Mouse (Mus musculus): ENCODE measurements at regions not wholly inside any gene's neighbourhood (a gene's known extent, or its start where the extent isn't known, plus 50 kb on each side); places are given as distances from the start of the nearest gene placed in this dataset.

GRCm38 (mm10) chr1:159149721-159150120 is 82.4 kb upstream of the Cop1 start:
- Histone ChIP-seq H3K27me3 (ENCODE audit: control insufficient read depth, insufficient read depth, insufficient read length) (no peaks in the 10 kb centered on the region), H3K79me3 (ENCODE audit: low read depth) (no peaks in the 10 kb centered on the region), H3ac (ENCODE audit: control insufficient read depth, insufficient read length, low read depth) (no peak overlapping the region), H3K79me2 (ENCODE audit: control insufficient read depth, insufficient read depth) (no peaks in the 10 kb centered on the region), H3K4me3 (ENCODE audit: insufficient read depth, poor library complexity, severe bottlenecking) (no peak overlapping the region), H3K36me3 (ENCODE audit: control insufficient read depth, insufficient read depth) (no peaks in the 10 kb centered on the region)
- TF ChIP-seq MYOD1 (IDR thresholded peaks at IDR 0.05; ENCODE audit: control insufficient read depth, insufficient read length, low read depth): no peak
- TF ChIP-seq CEBPB (IDR thresholded peaks at IDR 0.05; ENCODE audit: low read depth): no peak
- no peak for TF ChIP-seq USF1 (IDR thresholded peaks at IDR 0.05; ENCODE audit: low read depth)
- TF ChIP-seq FOSL1 (IDR thresholded peaks at IDR 0.05; ENCODE audit: insufficient read depth, low read length, poor library complexity, severe bottlenecking): no peak
- no peak for TF ChIP-seq MAX (IDR thresholded peaks at IDR 0.05)
- TF ChIP-seq CTCF (IDR thresholded peaks at IDR 0.05; ENCODE audit: control insufficient read depth, insufficient read depth, insufficient read length): no peak
- no peak for TF ChIP-seq MYOG (IDR thresholded peaks at IDR 0.05; ENCODE audit: control insufficient read depth, extremely low read depth, insufficient read length)

GRCm38 (mm10) chr1:159150351-159150750 is 81.8 kb upstream of the Cop1 start:
- Histone ChIP-seq H3K79me3 (ENCODE audit: low read depth) (no peaks in the 10 kb centered on the region), H3K79me2 (ENCODE audit: control insufficient read depth, insufficient read depth) (no peaks in the 10 kb centered on the region), H3K27me3 (ENCODE audit: control insufficient read depth, insufficient read depth, insufficient read length) (no peaks in the 10 kb centered on the region), H3K36me3 (ENCODE audit: control insufficient read depth, insufficient read depth) (no peaks in the 10 kb centered on the region), H3K4me3 (ENCODE audit: insufficient read depth, poor library complexity, severe bottlenecking) (no peak overlapping the region), H3ac (ENCODE audit: control insufficient read depth, insufficient read length, low read depth) (no peak overlapping the region)
- TF ChIP-seq FOSL1 (IDR thresholded peaks at IDR 0.05; ENCODE audit: insufficient read depth, low read length, poor library complexity, severe bottlenecking): no peak
- TF ChIP-seq CTCF (IDR thresholded peaks at IDR 0.05; ENCODE audit: control insufficient read depth, insufficient read depth, insufficient read length): no peak
- no peak for TF ChIP-seq MAX (IDR thresholded peaks at IDR 0.05)
- TF ChIP-seq CEBPB (IDR thresholded peaks at IDR 0.05; ENCODE audit: low read depth): no peak
- no peak for TF ChIP-seq MYOG (IDR thresholded peaks at IDR 0.05; ENCODE audit: control insufficient read depth, extremely low read depth, insufficient read length)
- no peak for TF ChIP-seq MYOD1 (IDR thresholded peaks at IDR 0.05; ENCODE audit: control insufficient read depth, insufficient read length, low read depth)
- no peak for TF ChIP-seq USF1 (IDR thresholded peaks at IDR 0.05; ENCODE audit: low read depth)

- TF ChIP-seq FOSL1 (IDR thresholded peaks at IDR 0.05; ENCODE audit: insufficient read depth, low read length, poor library complexity, severe bottlenecking) (no peak), MYOD1 (IDR thresholded peaks at IDR 0.05; ENCODE audit: control insufficient read depth, insufficient read length, low read depth) (no peak), CEBPB (IDR thresholded peaks at IDR 0.05; ENCODE audit: low read depth) (no peak), CTCF (IDR thresholded peaks at IDR 0.05; ENCODE audit: control insufficient read depth, insufficient read depth, insufficient read length) (no peak), USF1 (IDR thresholded peaks at IDR 0.05; ENCODE audit: low read depth) (no peak), MYOG (IDR thresholded peaks at IDR 0.05; ENCODE audit: control insufficient read depth, extremely low read depth, insufficient read length) (no peak), MAX (IDR thresholded peaks at IDR 0.05) (no peak)
- no peak overlapping the region for H3K4me3 ChIP-seq (ENCODE audit: insufficient read depth, poor library complexity, severe bottlenecking)
- H3K36me3 ChIP-seq (ENCODE audit: control insufficient read depth, insufficient read depth): no peaks in the 10 kb centered on the region
- H3K79me2 ChIP-seq (ENCODE audit: control insufficient read depth, insufficient read depth): no peaks in the 10 kb centered on the region
- H3K27me3 ChIP-seq (ENCODE audit: control insufficient read depth, insufficient read depth, insufficient read length): no peaks in the 10 kb centered on the region
- H3K79me3 ChIP-seq (ENCODE audit: low read depth): no peaks in the 10 kb centered on the region
- no peak overlapping the region for H3ac ChIP-seq (ENCODE audit: control insufficient read depth, insufficient read length, low read depth)
Observed at GRCm38 (mm10) chr1:159156428-159156827, 75.7 kb upstream of the Cop1 start.

- TF ChIP-seq MYOG (IDR thresholded peaks at IDR 0.05; ENCODE audit: control insufficient read depth, extremely low read depth, insufficient read length) (no peak), CTCF (IDR thresholded peaks at IDR 0.05; ENCODE audit: control insufficient read depth, insufficient read depth, insufficient read length) (no peak), USF1 (IDR thresholded peaks at IDR 0.05; ENCODE audit: low read depth) (no peak), MYOD1 (IDR thresholded peaks at IDR 0.05; ENCODE audit: control insufficient read depth, insufficient read length, low read depth) (no peak), FOSL1 (IDR thresholded peaks at IDR 0.05; ENCODE audit: insufficient read depth, low read length, poor library complexity, severe bottlenecking) (no peak), CEBPB (IDR thresholded peaks at IDR 0.05; ENCODE audit: low read depth) (no peak), MAX (IDR thresholded peaks at IDR 0.05) (no peak)
- Histone ChIP-seq H3K79me2 (ENCODE audit: control insufficient read depth, insufficient read depth) (no peaks in the 10 kb centered on the region), H3K27me3 (ENCODE audit: control insufficient read depth, insufficient read depth, insufficient read length) (no peaks in the 10 kb centered on the region)
Observed at GRCm38 (mm10) chr1:159160035-159160960, 71.8 kb upstream of the Cop1 start.

GRCm38 (mm10) chr1:159163113-159163885 is 68.8 kb upstream of the Cop1 start:
- TF ChIP-seq MYOG (IDR thresholded peaks at IDR 0.05; ENCODE audit: control insufficient read depth, extremely low read depth, insufficient read length): no peak
- no peak for TF ChIP-seq USF1 (IDR thresholded peaks at IDR 0.05; ENCODE audit: low read depth)
- TF ChIP-seq CEBPB (IDR thresholded peaks at IDR 0.05; ENCODE audit: low read depth): no peak
- no peak for TF ChIP-seq MYOD1 (IDR thresholded peaks at IDR 0.05; ENCODE audit: control insufficient read depth, insufficient read length, low read depth)
- no peak for TF ChIP-seq MAX (IDR thresholded peaks at IDR 0.05)
- TF ChIP-seq CTCF (IDR thresholded peaks at IDR 0.05; ENCODE audit: control insufficient read depth, insufficient read depth, insufficient read length): no peak
- no peak for TF ChIP-seq FOSL1 (IDR thresholded peaks at IDR 0.05; ENCODE audit: insufficient read depth, low read length, poor library complexity, severe bottlenecking)
- Histone ChIP-seq H3K79me2 (ENCODE audit: control insufficient read depth, insufficient read depth) (no peaks in the 10 kb centered on the region), H3K79me3 (ENCODE audit: low read depth) (no peaks in the 10 kb centered on the region), H3K36me3 (ENCODE audit: control insufficient read depth, insufficient read depth) (no peaks in the 10 kb centered on the region), H3K4me3 (ENCODE audit: insufficient read depth, poor library complexity, severe bottlenecking) (no peak overlapping the region), H3ac (ENCODE audit: control insufficient read depth, insufficient read length, low read depth) (no peak overlapping the region), H3K27me3 (ENCODE audit: control insufficient read depth, insufficient read depth, insufficient read length) (no peaks in the 10 kb centered on the region)

More at GRCm38 (mm10) chr1:159160035-159160960, 71.8 kb upstream of the Cop1 start:
- no peak overlapping the region for H3ac ChIP-seq (ENCODE audit: control insufficient read depth, insufficient read length, low read depth)
- H3K36me3 ChIP-seq (ENCODE audit: control insufficient read depth, insufficient read depth): no peaks in the 10 kb centered on the region
- H3K79me3 ChIP-seq (ENCODE audit: low read depth): no peaks in the 10 kb centered on the region
- H3K4me3 ChIP-seq (ENCODE audit: insufficient read depth, poor library complexity, severe bottlenecking): no peak overlapping the region
